Comparison of ENCODE assay signal across 18 mouse cellular contexts in the genomic region with DNA sequence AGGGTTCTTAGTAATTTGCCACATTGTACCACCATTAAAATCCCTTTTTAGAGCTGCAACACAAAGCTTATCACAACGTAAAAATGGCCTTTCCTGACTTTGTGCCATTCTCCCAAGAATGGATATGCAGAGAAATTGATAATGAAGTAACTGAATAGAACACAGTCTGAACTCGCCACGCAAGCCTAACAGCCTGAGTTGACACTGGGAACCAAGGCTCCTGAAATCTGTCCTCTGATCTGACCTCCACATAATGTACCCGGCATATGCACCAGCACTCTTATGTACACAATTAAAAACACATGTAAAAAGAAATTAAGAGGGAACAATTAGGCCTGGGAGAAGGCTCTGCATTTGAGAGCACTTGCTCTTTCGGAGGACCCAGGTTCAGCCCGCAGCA. TPM values are rescaled to one million over a fixed set of nuclear protein-coding genes. Genes with fewer than 3 reads are reported as not detected.
A peak's percentile ranks its signal among the peaks of the same experiment; 100 is the strongest.
DNase-seq lines count a peak whose midpoint lies in the region; ATAC-seq lines count a peak whose summit lies in the region.
"Had no signal": no experiment of that assay in that cellular context is flagged by ENCODE, and none has a peak within 500 bp of the region (broad histone marks: within the 10 kb centered on the region; RNA-seq: fewer than 3 reads in every experiment).

No protein-coding gene starts in this region.

- peak overlapping the region; percentile 96; the same call in 1 of the 2 replicates for H3K4me3 ChIP-seq in forebrain, embryonic 10.5 days
- no peak overlapping the region for H3K4me3 ChIP-seq in forebrain, embryonic 12.5 days (replicated peaks)
- no peak overlapping the region for H3K4me3 ChIP-seq in neural tube, embryonic 12.5 days
- H3K4me3 ChIP-seq in neural tube, embryonic 13.5 days = no peak overlapping the region; the same call in 1 of the 2 replicates
- H3K4me3 ChIP-seq: heart, adult 2 months; lung, embryonic 15.5 days had no signal

- H3K36me3 ChIP-seq in forebrain, embryonic 10.5 days (replicated peaks) = peaks cover 53% of the 10 kb centered on the region
- H3K36me3 ChIP-seq in forebrain, embryonic 12.5 days (replicated peaks) = peaks cover 38% of the 10 kb centered on the region
- H3K36me3 ChIP-seq in neural tube, embryonic 12.5 days = peaks cover 23% of the 10 kb centered on the region
- H3K36me3 ChIP-seq in neural tube, embryonic 13.5 days = peaks cover 31% of the 10 kb centered on the region

- H3K9ac ChIP-seq in forebrain, embryonic 12.5 days = no peak overlapping the region
- no peak overlapping the region for H3K9ac ChIP-seq in neural tube, embryonic 12.5 days
- H3K9ac ChIP-seq in neural tube, embryonic 13.5 days = peak overlapping the region; percentile 53
- H3K9ac ChIP-seq: lung, embryonic 15.5 days had no signal

- DNase-seq in forebrain, embryonic 10.5 days (ENCODE audit: extremely low spot score, low spot score) = no peak
- peak; percentile 11 for DNase-seq in kidney, adult 9 months
- DNase-seq in kidney, adult 18-20 months = no peak
- no peak for DNase-seq in neural tube, embryonic 10.5 days (ENCODE audit: extremely low spot score, low spot score)
- no peak for DNase-seq in urinary bladder, postnatal 14 days (ENCODE audit: low spot score)
- DNase-seq: adrenal gland, postnatal 25 days; cerebellum, adult 8-10 months; heart, adult 2 months; heart, postnatal 4 days; kidney, postnatal 25 days; layer of hippocampus, adult 9-11 months had no signal

- no peak overlapping the region for H3K27ac ChIP-seq in forebrain, embryonic 10.5 days
- H3K27ac ChIP-seq in forebrain, embryonic 12.5 days = no peak overlapping the region
- H3K27ac ChIP-seq in neural tube, embryonic 12.5 days = no peak overlapping the region
- H3K27ac ChIP-seq in neural tube, embryonic 13.5 days (replicated peaks) = no peak overlapping the region
- H3K27ac ChIP-seq: heart, adult 2 months; lung, embryonic 15.5 days had no signal

- no peak for ATAC-seq in forebrain, embryonic 12.5 days (ENCODE audit: low FRiP score)
- no peak for ATAC-seq in neural tube, embryonic 12.5 days (ENCODE audit: low FRiP score, low read depth)
- no peak for ATAC-seq in neural tube, embryonic 13.5 days (ENCODE audit: low read depth)
- ATAC-seq: activated CD4-positive, CD25-positive, alpha-beta regulatory T cell, adult 4 months had no signal

- H3K4me2 ChIP-seq in forebrain, embryonic 12.5 days = no peak overlapping the region
- H3K4me2 ChIP-seq in neural tube, embryonic 12.5 days (replicated peaks) = peak overlapping the region; percentile 14
- peak overlapping the region; percentile 9; the same call in 1 of the 2 replicates for H3K4me2 ChIP-seq in neural tube, embryonic 13.5 days
- H3K4me2 ChIP-seq: lung, embryonic 15.5 days had no signal

- H3K27me3 ChIP-seq in forebrain, embryonic 10.5 days (ENCODE audit: poor library complexity, severe bottlenecking) = no peaks in the 10 kb centered on the region
- no peaks in the 10 kb centered on the region for H3K27me3 ChIP-seq in forebrain, embryonic 12.5 days
- no peaks in the 10 kb centered on the region for H3K27me3 ChIP-seq in neural tube, embryonic 12.5 days (replicated peaks)
- H3K27me3 ChIP-seq in neural tube, embryonic 13.5 days = no peaks in the 10 kb centered on the region
- H3K27me3 ChIP-seq: CH12.LX; lung, embryonic 15.5 days had no signal

- WGBS in forebrain, embryonic 10.5 days = 86% methylated on average over 6 of the region's 6 CpGs
- 83% methylated on average over 6 of the region's 6 CpGs for WGBS in forebrain, embryonic 12.5 days
- WGBS in neural tube, embryonic 12.5 days = 89% methylated on average over 6 of the region's 6 CpGs
- 91% methylated on average over 6 of the region's 6 CpGs for WGBS in neural tube, embryonic 13.5 days

- H3K4me1 ChIP-seq in forebrain, embryonic 10.5 days = peaks cover 13% of the 10 kb centered on the region
- H3K4me1 ChIP-seq in forebrain, embryonic 12.5 days = peaks cover 10% of the 10 kb centered on the region
- peaks cover 9% of the 10 kb centered on the region for H3K4me1 ChIP-seq in neural tube, embryonic 12.5 days
- peaks cover 18% of the 10 kb centered on the region for H3K4me1 ChIP-seq in neural tube, embryonic 13.5 days (replicated peaks)

- H3K9me3 ChIP-seq in forebrain, embryonic 10.5 days = 0 out of 2 replicates have a peak, but pooled peaks cover 2% of the 10 kb centered on the region
- no peaks in the 10 kb centered on the region for H3K9me3 ChIP-seq in forebrain, embryonic 12.5 days
- H3K9me3 ChIP-seq in neural tube, embryonic 12.5 days = no peaks in the 10 kb centered on the region
- no peaks in the 10 kb centered on the region for H3K9me3 ChIP-seq in neural tube, embryonic 13.5 days
- H3K9me3 ChIP-seq: lung, embryonic 15.5 days had no signal

RNA-seq across cellular contexts. Expression of a gene that starts 5.7 kb away (rescaled TPM):
- polyA plus RNA-seq in forebrain, embryonic 10.5 days (2016; fragmentation: Nextera tagmentation; extraction: Ambion mirVana) = not detected in 2 replicates
- not detected in 2 replicates for polyA plus RNA-seq in forebrain, embryonic 12.5 days (2016; fragmentation: Nextera tagmentation; extraction: Ambion mirVana)
- polyA plus RNA-seq in neural tube, embryonic 12.5 days (2016; fragmentation: Nextera tagmentation; extraction: Ambion mirVana) = not detected in 2 replicates
- polyA plus RNA-seq in neural tube, embryonic 13.5 days (2015; fragmentation: Nextera tagmentation; extraction: Ambion mirVana) = not detected in 2 replicates
- polyA plus RNA-seq: lung, embryonic 15.5 days; urinary bladder, adult 2 months had no signal

RNA-seq across cellular contexts. Expression of a gene that starts 11.7 kb away (rescaled TPM):
- 70.6 and 77.4 TPM in 2 replicates for polyA plus RNA-seq in forebrain, embryonic 10.5 days (2016; fragmentation: Nextera tagmentation; extraction: Ambion mirVana)
- polyA plus RNA-seq in forebrain, embryonic 12.5 days (2016; fragmentation: Nextera tagmentation; extraction: Ambion mirVana) = 73.5 and 76.0 TPM in 2 replicates
- 72.0 and 74.6 TPM in 2 replicates for polyA plus RNA-seq in neural tube, embryonic 12.5 days (2016; fragmentation: Nextera tagmentation; extraction: Ambion mirVana)
- 68.8 TPM in 2 replicates for polyA plus RNA-seq in neural tube, embryonic 13.5 days (2015; fragmentation: Nextera tagmentation; extraction: Ambion mirVana)

RNA-seq across cellular contexts. Expression of a gene that starts 48.9 kb away (rescaled TPM):
- 14.3 and 15.7 TPM in 2 replicates for polyA plus RNA-seq in forebrain, embryonic 10.5 days (2016; fragmentation: Nextera tagmentation; extraction: Ambion mirVana)
- polyA plus RNA-seq in forebrain, embryonic 12.5 days (2016; fragmentation: Nextera tagmentation; extraction: Ambion mirVana) = 14.3 and 15.3 TPM in 2 replicates
- 12.6 and 15.1 TPM in 2 replicates for polyA plus RNA-seq in neural tube, embryonic 12.5 days (2016; fragmentation: Nextera tagmentation; extraction: Ambion mirVana)
- 16.1 and 16.5 TPM in 2 replicates for polyA plus RNA-seq in neural tube, embryonic 13.5 days (2015; fragmentation: Nextera tagmentation; extraction: Ambion mirVana)

RNA-seq across cellular contexts. Expression of a gene that starts 49.5 kb away (rescaled TPM):
- 15.9 and 16.3 TPM in 2 replicates for polyA plus RNA-seq in forebrain, embryonic 10.5 days (2016; fragmentation: Nextera tagmentation; extraction: Ambion mirVana)
- polyA plus RNA-seq in forebrain, embryonic 12.5 days (2016; fragmentation: Nextera tagmentation; extraction: Ambion mirVana) = 21.8 and 22.4 TPM in 2 replicates
- polyA plus RNA-seq in neural tube, embryonic 12.5 days (2016; fragmentation: Nextera tagmentation; extraction: Ambion mirVana) = 20.6 and 22.4 TPM in 2 replicates
- 22.2 and 26.8 TPM in 2 replicates for polyA plus RNA-seq in neural tube, embryonic 13.5 days (2015; fragmentation: Nextera tagmentation; extraction: Ambion mirVana)
